Mouse (Mus musculus): ENCODE measurements at regions not wholly inside any gene's neighbourhood (a gene's known extent, or its start where the extent isn't known, plus 50 kb on each side); places are given as distances from the start of the nearest gene placed in this dataset.

- TF ChIP-seq NRF1 (IDR thresholded peaks at IDR 0.05; ENCODE audit: low read depth, low read length) (no peak), ZC3H11A (IDR thresholded peaks at IDR 0.05; ENCODE audit: low read depth, low read length) (no peak), CHD2 (IDR thresholded peaks at IDR 0.05; ENCODE audit: low read length) (no peak), CTCF (conservative IDR thresholded peaks at IDR 0.05 in 1 of 2, IDR thresholded peaks at IDR 0.05 in 1 of 2; ENCODE audit: low read depth in 2 of 2, low read length in 2 of 2) (no peak), GABPA (IDR thresholded peaks at IDR 0.05; ENCODE audit: insufficient replicate concordance, low read depth, low read length) (no peak), MXI1 (IDR thresholded peaks at IDR 0.05; ENCODE audit: low read depth, low read length) (no peak), USF2 (conservative IDR thresholded peaks at IDR 0.05; ENCODE audit: low read depth, low read length) (no peak), POLR2A (IDR thresholded peaks at IDR 0.05; ENCODE audit: low read depth, low read length) (no peak), ETS1 (conservative IDR thresholded peaks at IDR 0.05; ENCODE audit: low read depth, low read length) (no peak), HCFC1 (IDR thresholded peaks at IDR 0.05; ENCODE audit: low read depth, low read length) (no peak), JUND (conservative IDR thresholded peaks at IDR 0.05; ENCODE audit: low read depth, low read length) (no peak)
These were observed 196.5 kb downstream of the Cmpk2 start for GRCm38 (mm10) chr12:26665466-26665865.
